Mouse (Mus musculus) A20 (cell line): ENCODE data around the gene Arpc3.
"Not testable (repeated sequence)": the region's sequence is repeated elsewhere in the genome, so short reads cannot be mapped to it uniquely, and the experiment has no call there.

Experiments
- DNase-seq: peaks from one replicate; pipeline ENCODE4 v3.0.0-alpha.2; 2011; ENCODE audit warnings: low read depth, low spot score

The Arpc3 gene

GRCm38 (mm10) chr5:122439400-122440094 is 47.9 kb downstream of the Arpc3 start:
- no peak for DNase-seq

- DNase-seq: no peak
Measured at GRCm38 (mm10) chr5:122440095-122440630, 48.5 kb downstream of the Arpc3 start.

- DNase-seq: no peak
Measured at GRCm38 (mm10) chr5:122444492-122444891, 52.8 kb downstream of the Arpc3 start.

GRCm38 (mm10) chr5:122445051-122445610 is 53.5 kb downstream of the Arpc3 start:
- DNase-seq: no peak

- no peak for DNase-seq
Measured at GRCm38 (mm10) chr5:122447857-122448256, 56.2 kb downstream of the Arpc3 start.

- DNase-seq: no peak
Measured at GRCm38 (mm10) chr5:122448869-122449268, 57.2 kb downstream of the Arpc3 start.

- no peak for DNase-seq
Measured at GRCm38 (mm10) chr5:122449946-122450345, 58.3 kb downstream of the Arpc3 start.

- DNase-seq: no peak
Measured at GRCm38 (mm10) chr5:122450913-122451317, 59.2 kb downstream of the Arpc3 start.

GRCm38 (mm10) chr5:122451324-122451723 is 59.6 kb downstream of the Arpc3 start:
- no peak for DNase-seq

GRCm38 (mm10) chr5:122452194-122452593 is 60.5 kb downstream of the Arpc3 start:
- no peak for DNase-seq

- no peak for DNase-seq
Measured at GRCm38 (mm10) chr5:122453188-122453587, 61.5 kb downstream of the Arpc3 start.

- no peak for DNase-seq
Measured at GRCm38 (mm10) chr5:122454442-122454841, 62.8 kb downstream of the Arpc3 start.

- no peak for DNase-seq
Measured at GRCm38 (mm10) chr5:122454883-122455282, 63.2 kb downstream of the Arpc3 start.

- DNase-seq: no peak
Measured at GRCm38 (mm10) chr5:122455584-122455983, 63.9 kb downstream of the Arpc3 start.

- not testable (repeated sequence) for DNase-seq
Measured at GRCm38 (mm10) chr5:122457054-122457453, 65.4 kb downstream of the Arpc3 start.

GRCm38 (mm10) chr5:122458066-122458465 is 66.4 kb downstream of the Arpc3 start:
- DNase-seq: no peak

GRCm38 (mm10) chr5:122459335-122459734 is 67.7 kb downstream of the Arpc3 start:
- no peak for DNase-seq

GRCm38 (mm10) chr5:122460656-122461055 is 69.0 kb downstream of the Arpc3 start:
- DNase-seq: no peak

- no peak for DNase-seq
Measured at GRCm38 (mm10) chr5:122461431-122461830, 69.8 kb downstream of the Arpc3 start.
